Mouse (Mus musculus): Measurements from ENCODE around the gene Ptprn. TPM values are rescaled to one million over a fixed set of nuclear protein-coding genes. Genes with fewer than 3 reads are reported as not detected.

The Ptprn gene
- polyA plus RNA-seq, 1 experiment from 2014 or later = 15.6 TPM

Small RNAs within 50 kb of the gene (microRNA-seq; reads per million reads assigned to microRNA genes)
- not detected for gene Gm27943

Other genes with a start within 250 kb of the Ptprn start
- 8.3 and 10.0 TPM in 2 replicates for gene Nhej1, start 139.3 kb downstream of the Ptprn start, polyA plus RNA-seq (2015; fragmentation: Nextera tagmentation; extraction: Ambion mirVana)
- 0.09 TPM in 1 of 2 replicates, not detected in the other for gene Slc23a3, start 130.6 kb downstream of the Ptprn start, polyA plus RNA-seq (2015; fragmentation: Nextera tagmentation; extraction: Ambion mirVana)
- 60.0 and 66.0 TPM in 2 replicates for gene Cnppd1, start 121.8 kb downstream of the Ptprn start, polyA plus RNA-seq (2015; fragmentation: Nextera tagmentation; extraction: Ambion mirVana)
- 106 and 114 TPM in 2 replicates for gene Retreg2, start 121.7 kb downstream of the Ptprn start, polyA plus RNA-seq (2015; fragmentation: Nextera tagmentation; extraction: Ambion mirVana)
- 40.8 and 43.2 TPM in 2 replicates for gene Zfand2b, start 95.9 kb downstream of the Ptprn start, polyA plus RNA-seq (2015; fragmentation: Nextera tagmentation; extraction: Ambion mirVana)
- gene Abcb6, start 84.1 kb downstream of the Ptprn start, polyA plus RNA-seq (2015; fragmentation: Nextera tagmentation; extraction: Ambion mirVana) = 38.4 and 40.3 TPM in 2 replicates
- 23.4 and 24.5 TPM in 2 replicates for gene Ankzf1, start 72.4 kb downstream of the Ptprn start, polyA plus RNA-seq (2015; fragmentation: Nextera tagmentation; extraction: Ambion mirVana)
- 44.7 and 47.7 TPM in 2 replicates for gene Atg9a, start 72.3 kb downstream of the Ptprn start, polyA plus RNA-seq (2015; fragmentation: Nextera tagmentation; extraction: Ambion mirVana)
- gene Glb1l, start 53.7 kb downstream of the Ptprn start, polyA plus RNA-seq (2015; fragmentation: Nextera tagmentation; extraction: Ambion mirVana) = 19.9 and 22.5 TPM in 2 replicates
- gene Stk16, start 53.7 kb downstream of the Ptprn start, polyA plus RNA-seq (2015; fragmentation: Nextera tagmentation; extraction: Ambion mirVana) = 138 and 145 TPM in 2 replicates
- 6.5 and 7.1 TPM in 2 replicates for gene Tuba4a, start 44.6 kb downstream of the Ptprn start, polyA plus RNA-seq (2015; fragmentation: Nextera tagmentation; extraction: Ambion mirVana)
- gene A630095N17Rik, start 32.4 kb downstream of the Ptprn start, polyA plus RNA-seq (2015; fragmentation: Nextera tagmentation; extraction: Ambion mirVana) = not detected in 2 replicates
- gene Dnajb2, start 28.1 kb downstream of the Ptprn start, polyA plus RNA-seq (2015; fragmentation: Nextera tagmentation; extraction: Ambion mirVana) = 59.7 and 62.3 TPM in 2 replicates
- gene Resp18, start 13.9 kb upstream of the Ptprn start, polyA plus RNA-seq (2015; fragmentation: Nextera tagmentation; extraction: Ambion mirVana) = 131 and 140 TPM in 2 replicates
- gene Dnpep, start 53.5 kb upstream of the Ptprn start, polyA plus RNA-seq (2015; fragmentation: Nextera tagmentation; extraction: Ambion mirVana) = 161 and 170 TPM in 2 replicates
- gene Des, start 95.8 kb upstream of the Ptprn start, polyA plus RNA-seq (2015; fragmentation: Nextera tagmentation; extraction: Ambion mirVana) = 1.8 and 2.9 TPM in 2 replicates
- gene Speg, start 110.8 kb upstream of the Ptprn start, polyA plus RNA-seq (2015; fragmentation: Nextera tagmentation; extraction: Ambion mirVana) = 15.9 and 16.0 TPM in 2 replicates
- 84.0 and 84.4 TPM in 2 replicates for gene Gmppa, start 171.4 kb upstream of the Ptprn start, polyA plus RNA-seq (2015; fragmentation: Nextera tagmentation; extraction: Ambion mirVana)
- 25.9 and 29.3 TPM in 2 replicates for gene Asic4, start 185.9 kb upstream of the Ptprn start, polyA plus RNA-seq (2015; fragmentation: Nextera tagmentation; extraction: Ambion mirVana)
- gene Chpf, start 214.8 kb upstream of the Ptprn start, polyA plus RNA-seq (2015; fragmentation: Nextera tagmentation; extraction: Ambion mirVana) = 32.4 and 33.8 TPM in 2 replicates
- 43.7 and 45.0 TPM in 2 replicates for gene Tmem198, start 215.0 kb upstream of the Ptprn start, polyA plus RNA-seq (2015; fragmentation: Nextera tagmentation; extraction: Ambion mirVana)
- gene Obsl1, start 241.9 kb upstream of the Ptprn start, polyA plus RNA-seq (2015; fragmentation: Nextera tagmentation; extraction: Ambion mirVana) = 21.0 and 22.8 TPM in 2 replicates
- 11.5 and 11.7 TPM in 2 replicates for gene Inha, start 242.6 kb upstream of the Ptprn start, polyA plus RNA-seq (2015; fragmentation: Nextera tagmentation; extraction: Ambion mirVana)

All from hindbrain, embryonic 13.5 days (tissue).